ENCODE assay signal across 7 mouse cellular contexts in the genomic region with DNA sequence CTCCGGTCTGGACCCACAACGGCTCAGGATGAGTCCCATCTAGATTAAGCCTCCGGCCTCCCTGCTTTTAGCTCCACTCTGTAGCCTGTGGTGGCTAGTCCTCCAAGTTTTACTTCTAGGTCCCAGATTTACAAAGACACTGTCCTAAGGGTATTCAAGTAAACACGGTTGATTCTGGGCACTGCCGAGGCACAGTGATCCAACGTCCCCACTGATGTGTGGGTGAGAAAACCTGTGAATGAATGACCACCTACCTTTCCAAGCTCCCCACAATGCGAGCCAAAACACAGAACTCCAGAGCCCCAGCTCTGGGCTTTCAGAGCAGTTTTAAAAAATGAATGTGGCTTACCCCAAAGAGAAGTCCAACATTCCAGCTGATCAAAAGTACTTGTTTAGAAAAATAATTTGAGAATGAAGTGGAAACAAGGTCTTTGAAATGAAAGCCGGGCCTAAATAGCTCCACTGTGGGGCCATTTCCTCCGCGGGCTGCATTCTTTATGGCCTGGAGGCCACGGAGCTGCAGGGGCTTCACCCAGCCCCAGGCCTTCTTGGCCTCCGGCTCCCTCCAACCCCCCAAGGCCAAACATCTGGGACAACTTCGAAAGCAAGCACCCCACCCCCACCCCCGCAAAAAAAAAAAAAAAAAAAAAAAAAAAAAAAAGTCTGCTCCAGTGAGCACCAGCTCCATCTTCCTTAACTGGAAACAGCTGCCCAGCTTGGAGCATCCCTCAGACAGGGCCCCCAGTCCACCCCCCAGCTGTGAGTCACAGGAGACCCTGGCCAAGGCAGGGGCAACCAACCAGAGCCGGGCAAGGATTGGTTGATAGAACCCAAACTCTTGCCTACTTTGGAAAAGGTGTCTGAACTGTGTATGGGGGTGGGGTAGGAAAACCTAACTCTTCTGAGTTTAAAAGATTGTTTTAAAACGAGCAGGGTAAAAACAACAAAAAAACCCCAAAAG. TPM values are rescaled to one million over a fixed set of nuclear protein-coding genes. Genes with fewer than 3 reads are reported as not detected.
DNase-seq lines count a peak whose midpoint lies in the region; ATAC-seq and TF ChIP-seq lines count a peak whose summit lies in the region.

No protein-coding gene starts in this region.

- peak overlapping the region; percentile 1; the same call in 1 of the 2 replicates for H3K27ac ChIP-seq in forebrain, embryonic 13.5 days

- peaks cover 58% of the 10 kb centered on the region for H3K4me1 ChIP-seq in G1E (ENCODE audit: insufficient read depth, low read depth, low read length)
- peaks cover 36% of the 10 kb centered on the region for H3K4me1 ChIP-seq in forebrain, embryonic 13.5 days
- H3K4me1 ChIP-seq in lung, adult 2 months (ENCODE audit: control insufficient read depth, insufficient read depth, low read length) = peaks cover 21% of the 10 kb centered on the region

- H3K9me3 ChIP-seq in G1E (replicated peaks) = no peaks in the 10 kb centered on the region
- no peaks in the 10 kb centered on the region; the same call in 1 of the 2 replicates for H3K9me3 ChIP-seq in forebrain, embryonic 13.5 days (replicated peaks)

- H3K4me3 ChIP-seq in G1E (ENCODE audit: low read depth, low read length) = peak overlapping the region; percentile 71
- H3K4me3 ChIP-seq in forebrain, embryonic 13.5 days = no peak overlapping the region
- H3K4me3 ChIP-seq in lung, adult 2 months (replicated peaks; ENCODE audit: extremely low read depth, low read depth, low read length) = peak overlapping the region; percentile 31

- no peaks in the 10 kb centered on the region for H3K27me3 ChIP-seq in G1E (ENCODE audit: insufficient read depth, low read length)
- peaks cover 9% of the 10 kb centered on the region; the same call in 1 of the 2 replicates for H3K27me3 ChIP-seq in forebrain, embryonic 13.5 days

- no peak for ATAC-seq in G1E (ENCODE audit: extremely low read depth, insufficient number of reproducible peaks, low FRiP score, poor library complexity, severe bottlenecking)
- ATAC-seq in forebrain, embryonic 13.5 days = no peak

- TF ChIP-seq POLR2A in lung, adult 2 months (IDR thresholded peaks at IDR 0.05; ENCODE audit: borderline replicate concordance, extremely low read depth, low read depth, low read length) = no peak

- no peak for TF ChIP-seq CTCF in G1E (IDR thresholded peaks at IDR 0.05; ENCODE audit: low read depth, low read length)
- TF ChIP-seq CTCF in lung, adult 2 months (IDR thresholded peaks at IDR 0.05; ENCODE audit: insufficient read depth, low read length) = no peak

- peaks cover 40% of the 10 kb centered on the region for H3K36me3 ChIP-seq in G1E (replicated peaks)
- 0 out of 2 replicates have a peak, but pooled peaks cover 3% of the 10 kb centered on the region for H3K36me3 ChIP-seq in forebrain, embryonic 13.5 days (ENCODE audit: poor library complexity, severe bottlenecking)

- DNase-seq in B cell, adult 2 months = peak; percentile 57 to 59
- DNase-seq in G1E (ENCODE audit: low spot score) = peak; percentile 64
- DNase-seq in induced T-regulatory cell, adult 2 months (ENCODE audit: low read depth) = peak; percentile 71
- no peak for DNase-seq in lung, adult 2 months
- DNase-seq in spleen, postnatal 10 days (ENCODE audit: low spot score in 2 of 2) = peak; percentile 26 to 48
- DNase-seq in left cerebral cortex, adult 18-20 months (ENCODE audit: low spot score in 2 of 2) = no peak

- 31% methylated on average over 15 of the region's 16 CpGs for WGBS in forebrain, embryonic 13.5 days
- 15% methylated on average over 16 of the region's 16 CpGs for WGBS in lung, adult 2 months

- H3K4me2 ChIP-seq in forebrain, embryonic 13.5 days = peak overlapping the region; percentile 45

- peak overlapping the region; percentile 46; the same call in 1 of the 2 replicates for H3K9ac ChIP-seq in forebrain, embryonic 13.5 days

RNA-seq across cellular contexts. Expression of a gene that starts 5.2 kb away (rescaled TPM):
- total RNA-seq in G1E (2014; fragmentation: Nextera tagmentation) (417 and 437 TPM in 2 replicates), G1E (2017) (112 TPM in 2 replicates)
- 884 and 1,243 TPM in 2 replicates for polyA plus RNA-seq in G1E (2012)
- polyA plus RNA-seq in forebrain, embryonic 13.5 days (2015; fragmentation: Nextera tagmentation; extraction: Ambion mirVana) = 4.9 and 5.0 TPM in 2 replicates
- polyA plus RNA-seq in lung, adult 2 months (2012; rRNA removed) = 101 and 187 TPM in 2 replicates
- total RNA-seq in left cerebral cortex, adult 18-20 months (2021) = 10 to 100 TPM; 24.8 to 25.1 TPM

Comparison
In these comparisons a context has a peak if more than half of its experiments do, and no peak if none do; other contexts are left out.
1. DNase-seq: peak in B cell, adult 2 months (2 of 2), G1E (single experiment), induced T-regulatory cell, adult 2 months (single experiment) and spleen, postnatal 10 days (2 of 2); none in lung, adult 2 months (single experiment) and left cerebral cortex, adult 18-20 months (0 of 2).
2. RNA of a gene that starts 5.2 kb away (polyA plus RNA-seq): 884 to 1,243 TPM in G1E and 101 to 187 TPM in lung, adult 2 months; 4.9 to 5.0 TPM in forebrain, embryonic 13.5 days; every median in the first group is over 10 times any median in the second.